Mouse (Mus musculus) midbrain, embryonic 15.5 days (tissue): ENCODE measurements around the gene Prss57. TPM values are rescaled to one million over a fixed set of nuclear protein-coding genes. Genes with fewer than 3 reads are reported as not detected.

Source experiments
- ATAC-seq: fragments of 200-750 bp; cut with Nextera tagmentation; replicated peaks from 2 replicates; pipeline ENCODE4 v1.8.0; 2017; ENCODE audit warnings: moderate TSS enrichment
- H3K27ac ChIP-seq: fragments of 300-500 bp; sonication (generic); 2 replicates; pipeline ENCODE4 v1.5.1; 2015; ENCODE audit warnings: mild to moderate bottlenecking, inconsistent platforms
- H3K27me3 ChIP-seq: fragments of 300-500 bp; sonication (generic); replicated peaks from 2 replicates; pipeline ENCODE4 v1.6.1; 2015; ENCODE audit warnings: inconsistent platforms
- H3K36me3 ChIP-seq: fragments of 300-500 bp; sonication (generic); replicated peaks from 2 replicates; pipeline ENCODE4 v1.6.1; 2015; ENCODE audit warnings: inconsistent platforms
- H3K4me1 ChIP-seq: fragments of 300-500 bp; sonication (generic); 2 replicates; pipeline ENCODE4 v1.6.1; 2015; ENCODE audit warnings: inconsistent platforms
- H3K4me2 ChIP-seq: fragments of 300-500 bp; sonication (generic); 2 replicates; pipeline ENCODE4 v1.6.1; 2015; ENCODE audit warnings: inconsistent platforms, mild to moderate bottlenecking, moderate library complexity
- H3K4me3 ChIP-seq: fragments of 300-500 bp; sonication (generic); 2 replicates; pipeline ENCODE4 v1.5.1; 2015; ENCODE audit warnings: mild to moderate bottlenecking, inconsistent platforms
- H3K9ac ChIP-seq: fragments of 300-500 bp; sonication (generic); 2 replicates; pipeline ENCODE4 v1.6.1; 2015; ENCODE audit warnings: mild to moderate bottlenecking, inconsistent platforms
- H3K9me3 ChIP-seq: fragments of 300-500 bp; sonication (generic); 2 replicates; pipeline ENCODE4 v1.6.1; 2016; ENCODE audit warnings: inconsistent platforms
- WGBS: fragments of 180-500 bp; shearing (Covaris S2); methylation state at CpG from one replicate; pipeline ENCODE4 v1.1.7; 2015; ENCODE audit warnings: mixed read lengths; 5-methylcytosine and 5-hydroxymethylcytosine counted together
- polyA plus RNA-seq: library from polyadenylated mRNA; unstranded; fragments of >200 nt; fragmentation: Nextera tagmentation; extraction: Ambion mirVana; gene quantifications from 2 replicates; pipeline ENCODE4 v1.2.1, GENCODE M21; 2015

Prss57 gene
- polyA plus RNA-seq, 1 experiment from 2014 or later, result not detected

- Histone ChIP-seq H3K9ac (no peak overlapping the region), H3K4me2 (0 out of 2 replicates have a peak overlapping the region, but pooled peaks have one; percentile 88), H3K27ac (no peak overlapping the region), H3K36me3 (no peaks in the 10 kb centered on the region), H3K27me3 (no peaks in the 10 kb centered on the region), H3K4me1 (peaks cover 35% of the 10 kb centered on the region), H3K9me3 (no peaks in the 10 kb centered on the region), H3K4me3 (no peak overlapping the region)
- ATAC-seq, result no peak
- 82% methylated on average over 5 of the region's 5 CpGs for WGBS
These were observed 1.7 kb upstream of the Prss57 start for GRCm38 (mm10) chr10:79792339-79793040.

GRCm38 (mm10) chr10:79789581-79789980 lies 1.2 kb downstream of the Prss57 start:
- Histone ChIP-seq H3K4me1 (peaks cover 8% of the 10 kb centered on the region; the same call in 1 of the 2 replicates), H3K4me2 (no peak overlapping the region), H3K27ac (no peak overlapping the region), H3K9me3 (no peaks in the 10 kb centered on the region), H3K4me3 (no peak overlapping the region), H3K9ac (no peak overlapping the region), H3K27me3 (0 out of 2 replicates have a peak, but pooled peaks cover 2% of the 10 kb centered on the region), H3K36me3 (no peaks in the 10 kb centered on the region)
- ATAC-seq, result no peak
- 54% methylated on average over 2 of the region's 2 CpGs for WGBS

- WGBS, result 33% methylated on average over 7 of the region's 7 CpGs
These were observed 2.2 kb downstream of the Prss57 start for GRCm38 (mm10) chr10:79788386-79789158.

GRCm38 (mm10) chr10:79783920-79784800 lies 6.6 kb downstream of the Prss57 start:
- no peak for ATAC-seq
- no peak overlapping the region for H3K27ac ChIP-seq
- H3K4me2 ChIP-seq, result no peak overlapping the region
- WGBS, result 37% methylated on average over 27 of the region's 27 CpGs
- no peak overlapping the region for H3K4me3 ChIP-seq
- H3K36me3 ChIP-seq, result no peaks in the 10 kb centered on the region
- no peak overlapping the region for H3K9ac ChIP-seq
- H3K9me3 ChIP-seq, result no peaks in the 10 kb centered on the region
- H3K27me3 ChIP-seq, result peaks cover 18% of the 10 kb centered on the region
- peaks cover 10% of the 10 kb centered on the region for H3K4me1 ChIP-seq

More at GRCm38 (mm10) chr10:79788386-79789158, 2.2 kb downstream of the Prss57 start:
- Histone ChIP-seq H3K4me3 (no peak overlapping the region), H3K36me3 (no peaks in the 10 kb centered on the region), H3K4me1 (0 out of 2 replicates have a peak, but pooled peaks cover 4% of the 10 kb centered on the region), H3K4me2 (no peak overlapping the region), H3K27ac (no peak overlapping the region), H3K9me3 (no peaks in the 10 kb centered on the region), H3K27me3 (0 out of 2 replicates have a peak, but pooled peaks cover 2% of the 10 kb centered on the region), H3K9ac (no peak overlapping the region)
- no peak; the same call in 1 of the 2 replicates for ATAC-seq

- Histone ChIP-seq H3K9ac (no peak overlapping the region), H3K27me3 (peaks cover 28% of the 10 kb centered on the region)
- no peak for ATAC-seq
These were observed 7.7 kb downstream of the Prss57 start for GRCm38 (mm10) chr10:79783050-79783449.

GRCm38 (mm10) chr10:79781956-79782355 lies 8.8 kb downstream of the Prss57 start:
- Histone ChIP-seq H3K36me3 (no peaks in the 10 kb centered on the region), H3K27me3 (peaks cover 38% of the 10 kb centered on the region), H3K4me1 (peaks cover 18% of the 10 kb centered on the region), H3K9me3 (no peaks in the 10 kb centered on the region), H3K9ac (no peak overlapping the region), H3K27ac (no peak overlapping the region), H3K4me3 (no peak overlapping the region), H3K4me2 (no peak overlapping the region)
- no peak for ATAC-seq
- 55% methylated on average over 5 of the region's 5 CpGs for WGBS

More at GRCm38 (mm10) chr10:79783050-79783449, 7.7 kb downstream of the Prss57 start:
- Histone ChIP-seq H3K27ac (no peak overlapping the region), H3K4me3 (no peak overlapping the region), H3K4me1 (peaks cover 12% of the 10 kb centered on the region), H3K9me3 (no peaks in the 10 kb centered on the region), H3K4me2 (no peak overlapping the region), H3K36me3 (no peaks in the 10 kb centered on the region)
- 66% methylated on average over 7 of the region's 7 CpGs for WGBS

GRCm38 (mm10) chr10:79781139-79781538 lies 9.6 kb downstream of the Prss57 start:
- Histone ChIP-seq H3K9ac (no peak overlapping the region), H3K4me2 (peak overlapping the region; percentile 63), H3K4me3 (peak overlapping the region; percentile 37), H3K9me3 (no peaks in the 10 kb centered on the region), H3K27ac (no peak overlapping the region), H3K4me1 (peaks cover 20% of the 10 kb centered on the region), H3K27me3 (peaks cover 44% of the 10 kb centered on the region), H3K36me3 (no peaks in the 10 kb centered on the region)
- WGBS, result 29% methylated on average over 21 of the region's 21 CpGs
- no peak for ATAC-seq

- no peaks in the 10 kb centered on the region for H3K36me3 ChIP-seq
- no peaks in the 10 kb centered on the region for H3K9me3 ChIP-seq
- peak overlapping the region; percentile 9 for H3K27ac ChIP-seq
- peak overlapping the region; percentile 2; the same call in 1 of the 2 replicates for H3K9ac ChIP-seq
- peak overlapping the region; percentile 63 for H3K4me2 ChIP-seq
- no peak; the same call in 1 of the 2 replicates for ATAC-seq
- WGBS, result under 1% methylated on average over 13 of the region's 13 CpGs
- H3K4me3 ChIP-seq, result peak overlapping the region; percentile 37
- H3K27me3 ChIP-seq, result peaks cover 44% of the 10 kb centered on the region
- H3K4me1 ChIP-seq, result peaks cover 20% of the 10 kb centered on the region
These were observed 10.1 kb downstream of the Prss57 start for GRCm38 (mm10) chr10:79780664-79781015.

GRCm38 (mm10) chr10:79779784-79780663 lies 10.7 kb downstream of the Prss57 start:
- Histone ChIP-seq H3K36me3 (no peaks in the 10 kb centered on the region), H3K4me3 (peak overlapping the region; percentile 37), H3K4me1 (peaks cover 20% of the 10 kb centered on the region), H3K27me3 (peaks cover 44% of the 10 kb centered on the region), H3K9me3 (no peaks in the 10 kb centered on the region), H3K4me2 (peak overlapping the region; percentile 63), H3K9ac (peak overlapping the region; percentile 2; the same call in 1 of the 2 replicates), H3K27ac (peak overlapping the region; percentile 9)
- ATAC-seq, result peak; percentile 93
- 1% methylated on average over 55 of the region's 55 CpGs for WGBS

GRCm38 (mm10) chr10:79779193-79779592 lies 11.6 kb downstream of the Prss57 start:
- no peak for ATAC-seq
- peaks cover 20% of the 10 kb centered on the region for H3K4me1 ChIP-seq
- WGBS, result 2% methylated on average over 2 of the region's 2 CpGs
- no peak overlapping the region for H3K27ac ChIP-seq
- H3K4me2 ChIP-seq, result no peak overlapping the region
- no peak overlapping the region for H3K9ac ChIP-seq
- H3K9me3 ChIP-seq, result no peaks in the 10 kb centered on the region
- H3K4me3 ChIP-seq, result no peak overlapping the region
- no peaks in the 10 kb centered on the region for H3K36me3 ChIP-seq
- H3K27me3 ChIP-seq, result peaks cover 44% of the 10 kb centered on the region

GRCm38 (mm10) chr10:79778006-79778405 lies 12.8 kb downstream of the Prss57 start:
- ATAC-seq, result no peak
- Histone ChIP-seq H3K4me2 (no peak overlapping the region), H3K27me3 (peaks cover 44% of the 10 kb centered on the region), H3K4me3 (no peak overlapping the region), H3K27ac (no peak overlapping the region), H3K9me3 (no peaks in the 10 kb centered on the region), H3K4me1 (peaks cover 20% of the 10 kb centered on the region), H3K9ac (no peak overlapping the region), H3K36me3 (no peaks in the 10 kb centered on the region)
- WGBS, result 11% methylated on average over 15 of the region's 15 CpGs
